In the genomic region with DNA sequence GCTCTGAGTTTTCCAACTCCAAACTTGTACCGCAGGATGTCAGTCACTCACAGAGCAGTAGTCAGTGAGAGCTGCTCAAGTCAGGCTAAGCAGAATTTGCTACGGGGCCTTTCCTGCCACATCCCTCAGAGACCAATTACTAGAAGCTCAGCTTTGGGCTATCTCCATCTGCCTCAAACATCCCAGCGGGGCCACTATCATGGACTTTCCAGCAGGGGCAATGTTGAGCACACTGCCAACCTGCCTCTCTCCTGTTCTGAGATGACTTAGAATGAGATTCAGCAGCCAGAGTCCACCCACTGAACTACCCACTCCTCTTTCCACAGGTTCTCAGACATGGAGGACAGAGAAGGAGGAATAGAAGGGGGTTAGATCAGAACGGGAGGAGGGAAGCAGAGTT, we compare ENCODE assay signal across 11 mouse cellular contexts. TPM values are rescaled to one million over a fixed set of nuclear protein-coding genes. Genes with fewer than 3 reads are reported as not detected.
DNase-seq lines count a peak whose midpoint lies in the region; ATAC-seq and TF ChIP-seq lines count a peak whose summit lies in the region.
"Had no signal": no experiment of that assay in that cellular context is flagged by ENCODE, and none has a peak within 500 bp of the region (broad histone marks: within the 10 kb centered on the region; RNA-seq: fewer than 3 reads in every experiment).

No protein-coding gene starts in this region.

- H3K27me3 ChIP-seq in forebrain, postnatal 0 days (ENCODE audit: insufficient read depth, low read length) = no peaks in the 10 kb centered on the region
- H3K27me3 ChIP-seq in forebrain, embryonic 14.5 days (replicated peaks; ENCODE audit: control insufficient read depth, insufficient read depth, low read length) = no peaks in the 10 kb centered on the region
- H3K27me3 ChIP-seq in neural tube, embryonic 11.5 days (ENCODE audit: control insufficient read depth, insufficient read depth, low read length) = no peaks in the 10 kb centered on the region
- no peaks in the 10 kb centered on the region for H3K27me3 ChIP-seq in neural tube, embryonic 15.5 days (replicated peaks)

- no peaks in the 10 kb centered on the region for H3K4me1 ChIP-seq in forebrain, postnatal 0 days (ENCODE audit: insufficient read depth)
- H3K4me1 ChIP-seq in forebrain, embryonic 14.5 days (ENCODE audit: control insufficient read depth, insufficient read depth, low read length) = no peaks in the 10 kb centered on the region
- H3K4me1 ChIP-seq in neural tube, embryonic 11.5 days (ENCODE audit: control insufficient read depth, insufficient read depth, low read length) = peaks cover 10% of the 10 kb centered on the region
- peaks cover 12% of the 10 kb centered on the region; the same call in 1 of the 2 replicates for H3K4me1 ChIP-seq in neural tube, embryonic 15.5 days

- H3K36me3 ChIP-seq in forebrain, postnatal 0 days (ENCODE audit: insufficient read depth) = peaks cover 33% of the 10 kb centered on the region
- peaks cover 51% of the 10 kb centered on the region for H3K36me3 ChIP-seq in forebrain, embryonic 14.5 days (ENCODE audit: control insufficient read depth, insufficient read depth, low read length)
- peaks cover 2% of the 10 kb centered on the region; the same call in 1 of the 2 replicates for H3K36me3 ChIP-seq in neural tube, embryonic 11.5 days (ENCODE audit: control insufficient read depth, insufficient read depth, low read length)
- H3K36me3 ChIP-seq in neural tube, embryonic 15.5 days = peaks cover 51% of the 10 kb centered on the region

- H3K9ac ChIP-seq in forebrain, postnatal 0 days = no peak overlapping the region
- H3K9ac ChIP-seq in forebrain, embryonic 14.5 days (ENCODE audit: low read length) = no peak overlapping the region
- no peak overlapping the region for H3K9ac ChIP-seq in neural tube, embryonic 11.5 days (ENCODE audit: low read length)
- no peak overlapping the region for H3K9ac ChIP-seq in neural tube, embryonic 15.5 days (replicated peaks)

- peak; percentile 60 for TF ChIP-seq CTCF in forebrain, postnatal 0 days (IDR thresholded peaks at IDR 0.05; ENCODE audit: low read depth)

- ATAC-seq in forebrain, postnatal 0 days = no peak
- no peak for ATAC-seq in forebrain, embryonic 14.5 days
- ATAC-seq in neural tube, embryonic 11.5 days (ENCODE audit: insufficient read depth, low FRiP score, low TSS enrichment) = no peak
- ATAC-seq in neural tube, embryonic 15.5 days (ENCODE audit: low FRiP score) = no peak
- ATAC-seq in hematopoietic stem cell, adult 5-6 weeks (replicated peaks in 1 of 2; ENCODE audit: insufficient read depth in 1 of 2, low FRiP score in 2 of 2, low TSS enrichment in 1 of 2, low read depth in 1 of 2, poor library complexity in 2 of 2, severe bottlenecking in 2 of 2) = peak; percentile 35 to 44; a peak in 2 of 4 replicates

- H3K9me3 ChIP-seq in forebrain, postnatal 0 days (ENCODE audit: low read length) = no peaks in the 10 kb centered on the region
- no peaks in the 10 kb centered on the region for H3K9me3 ChIP-seq in forebrain, embryonic 14.5 days (replicated peaks; ENCODE audit: control insufficient read depth, low read length)
- no peaks in the 10 kb centered on the region for H3K9me3 ChIP-seq in neural tube, embryonic 11.5 days (ENCODE audit: control insufficient read depth, low read length)
- H3K9me3 ChIP-seq in neural tube, embryonic 15.5 days (replicated peaks) = no peaks in the 10 kb centered on the region

- no peak for DNase-seq in forebrain, postnatal 0 days
- no peak for DNase-seq in forebrain, embryonic 14.5 days (ENCODE audit: low spot score)
- DNase-seq in neural tube, embryonic 11.5 days (ENCODE audit: low spot score) = peak; percentile 47
- no peak for DNase-seq in urinary bladder, postnatal 25 days (ENCODE audit: low spot score)
- DNase-seq in left cerebral cortex, postnatal 36 days (ENCODE audit: low spot score in 2 of 2) = no peak
- DNase-seq in left cerebral cortex, postnatal 4 days = no peak
- DNase-seq: cerebellum, adult 9-10 months; gastrocnemius, postnatal 25 days; spleen, adult 18-20 months had no signal

- no peak overlapping the region for H3K27ac ChIP-seq in forebrain, postnatal 0 days (ENCODE audit: low read depth, low read length)
- no peak overlapping the region for H3K27ac ChIP-seq in forebrain, embryonic 14.5 days (ENCODE audit: low read depth, low read length)
- H3K27ac ChIP-seq in neural tube, embryonic 11.5 days (ENCODE audit: low read depth, low read length) = no peak overlapping the region
- H3K27ac ChIP-seq in neural tube, embryonic 15.5 days (replicated peaks) = no peak overlapping the region

- no peak overlapping the region for H3K4me3 ChIP-seq in forebrain, postnatal 0 days (ENCODE audit: low read depth, low read length)
- H3K4me3 ChIP-seq in forebrain, embryonic 14.5 days (ENCODE audit: low read depth, low read length) = no peak overlapping the region
- H3K4me3 ChIP-seq in neural tube, embryonic 11.5 days (ENCODE audit: low read depth, low read length) = no peak overlapping the region
- H3K4me3 ChIP-seq in neural tube, embryonic 15.5 days (replicated peaks) = no peak overlapping the region

- WGBS in forebrain, postnatal 0 days = 57% methylated on average over 4 of the region's 4 CpGs
- WGBS in forebrain, embryonic 14.5 days = 67% methylated on average over 4 of the region's 4 CpGs
- whole genome bisulfite sequencing in neural tube, embryonic 11.5 days = 68% methylated on average over 4 of the region's 4 CpGs
- 62% methylated on average over 4 of the region's 4 CpGs for WGBS in neural tube, embryonic 15.5 days

- intact Hi-C loops in left cerebral cortex, postnatal 36 days (cut with DNase I) = loop anchor here (10.0 kb wide), 1 partner anchor 209 kb away; the partner anchor contains the start of genes Decr2 and Nme4
- intact Hi-C loops in left cerebral cortex, postnatal 4 days (cut with DNase I) = no loop called here

- no peak overlapping the region for H3K4me2 ChIP-seq in forebrain, postnatal 0 days (ENCODE audit: low read depth)
- H3K4me2 ChIP-seq in forebrain, embryonic 14.5 days (ENCODE audit: low read length) = no peak overlapping the region
- no peak overlapping the region for H3K4me2 ChIP-seq in neural tube, embryonic 11.5 days (ENCODE audit: low read depth)
- H3K4me2 ChIP-seq in neural tube, embryonic 15.5 days = no peak overlapping the region

RNA-seq across cellular contexts. Expression of gene Wfikkn1, which starts 5.0 kb away (rescaled TPM):
- 0.23 and 1.5 TPM in 2 replicates for total RNA-seq in forebrain, postnatal 0 days (2014; rRNA removed)
- 0.28 and 0.29 TPM in 2 replicates for polyA plus RNA-seq in forebrain, postnatal 0 days (2015; fragmentation: Nextera tagmentation; extraction: Ambion mirVana)
- polyA plus RNA-seq in forebrain, embryonic 14.5 days (2014; fragmentation: Nextera tagmentation; extraction: Ambion mirVana) = 0.36 and 0.47 TPM in 2 replicates
- polyA plus RNA-seq in neural tube, embryonic 11.5 days (2014; fragmentation: Nextera tagmentation; extraction: Ambion mirVana) = 1.2 and 1.7 TPM in 2 replicates
- 0.47 and 0.52 TPM in 2 replicates for polyA plus RNA-seq in neural tube, embryonic 15.5 days (2015; fragmentation: Nextera tagmentation; extraction: Ambion mirVana)
- 0.79 and 1.1 TPM in 2 replicates for total RNA-seq in hematopoietic stem cell, adult 5-6 weeks (2017)
- 1 to 10 TPM; 1.4 to 1.5 TPM for total RNA-seq in left cerebral cortex, postnatal 36 days (2021)
- 1 to 10 TPM; 1.3 to 2.2 TPM for total RNA-seq in left cerebral cortex, postnatal 4 days (2021)

RNA-seq across cellular contexts. Expression of gene Mettl26, which starts 10.8 kb away (rescaled TPM):
- total RNA-seq in forebrain, postnatal 0 days (2014; rRNA removed) = 37.0 and 41.7 TPM in 2 replicates
- polyA plus RNA-seq in forebrain, postnatal 0 days (2015; fragmentation: Nextera tagmentation; extraction: Ambion mirVana) = 43.1 and 62.2 TPM in 2 replicates
- 60.5 and 66.0 TPM in 2 replicates for polyA plus RNA-seq in forebrain, embryonic 14.5 days (2014; fragmentation: Nextera tagmentation; extraction: Ambion mirVana)
- 57.8 and 58.8 TPM in 2 replicates for polyA plus RNA-seq in neural tube, embryonic 11.5 days (2014; fragmentation: Nextera tagmentation; extraction: Ambion mirVana)
- polyA plus RNA-seq in neural tube, embryonic 15.5 days (2015; fragmentation: Nextera tagmentation; extraction: Ambion mirVana) = 64.9 and 65.4 TPM in 2 replicates
- total RNA-seq in hematopoietic stem cell, adult 5-6 weeks (2017) = 20.1 and 35.2 TPM in 2 replicates
- total RNA-seq in left cerebral cortex, postnatal 36 days (2021) = 10 to 100 TPM; 33.3 to 36.4 TPM
- total RNA-seq in left cerebral cortex, postnatal 4 days (2021) = 10 to 100 TPM; 24.1 to 25.8 TPM

RNA-seq across cellular contexts. Expression of gene Mcrip2, which starts 17.1 kb away (rescaled TPM):
- total RNA-seq in forebrain, postnatal 0 days (2014; rRNA removed) = 10.3 and 16.5 TPM in 2 replicates
- 32.5 and 37.1 TPM in 2 replicates for polyA plus RNA-seq in forebrain, postnatal 0 days (2015; fragmentation: Nextera tagmentation; extraction: Ambion mirVana)
- polyA plus RNA-seq in forebrain, embryonic 14.5 days (2014; fragmentation: Nextera tagmentation; extraction: Ambion mirVana) = 15.9 and 17.0 TPM in 2 replicates
- polyA plus RNA-seq in neural tube, embryonic 11.5 days (2014; fragmentation: Nextera tagmentation; extraction: Ambion mirVana) = 8.2 and 8.7 TPM in 2 replicates
- 30.3 and 30.7 TPM in 2 replicates for polyA plus RNA-seq in neural tube, embryonic 15.5 days (2015; fragmentation: Nextera tagmentation; extraction: Ambion mirVana)
- 7.3 and 13.5 TPM in 2 replicates for total RNA-seq in hematopoietic stem cell, adult 5-6 weeks (2017)
- 10 to 100 TPM; 23.5 to 29.8 TPM for total RNA-seq in left cerebral cortex, postnatal 36 days (2021)
- total RNA-seq in left cerebral cortex, postnatal 4 days (2021) = 10 to 100 TPM; 16.7 to 18.3 TPM

RNA-seq across cellular contexts. Expression of gene Wdr90, which starts 24.3 kb away (rescaled TPM):
- total RNA-seq in forebrain, postnatal 0 days (2014; rRNA removed) = 29.8 and 40.2 TPM in 2 replicates
- 8.0 and 13.2 TPM in 2 replicates for polyA plus RNA-seq in forebrain, postnatal 0 days (2015; fragmentation: Nextera tagmentation; extraction: Ambion mirVana)
- polyA plus RNA-seq in forebrain, embryonic 14.5 days (2014; fragmentation: Nextera tagmentation; extraction: Ambion mirVana) = 11.6 and 12.2 TPM in 2 replicates
- 17.8 and 20.3 TPM in 2 replicates for polyA plus RNA-seq in neural tube, embryonic 11.5 days (2014; fragmentation: Nextera tagmentation; extraction: Ambion mirVana)
- polyA plus RNA-seq in neural tube, embryonic 15.5 days (2015; fragmentation: Nextera tagmentation; extraction: Ambion mirVana) = 15.5 and 18.1 TPM in 2 replicates
- total RNA-seq in hematopoietic stem cell, adult 5-6 weeks (2017) = 13.0 and 13.6 TPM in 2 replicates
- total RNA-seq in left cerebral cortex, postnatal 36 days (2021) = 10 to 100 TPM; 21.2 to 36.6 TPM
- total RNA-seq in left cerebral cortex, postnatal 4 days (2021) = 10 to 100 TPM; 37.4 to 39.4 TPM

RNA-seq across cellular contexts. Expression of gene Rab40c, which starts 33.9 kb away (rescaled TPM):
- total RNA-seq in forebrain, postnatal 0 days (2014; rRNA removed) = 30.9 and 31.4 TPM in 2 replicates
- 40.3 and 46.1 TPM in 2 replicates for polyA plus RNA-seq in forebrain, postnatal 0 days (2015; fragmentation: Nextera tagmentation; extraction: Ambion mirVana)
- 31.6 and 33.3 TPM in 2 replicates for polyA plus RNA-seq in forebrain, embryonic 14.5 days (2014; fragmentation: Nextera tagmentation; extraction: Ambion mirVana)
- polyA plus RNA-seq in neural tube, embryonic 11.5 days (2014; fragmentation: Nextera tagmentation; extraction: Ambion mirVana) = 23.6 and 25.9 TPM in 2 replicates
- 46.2 and 50.5 TPM in 2 replicates for polyA plus RNA-seq in neural tube, embryonic 15.5 days (2015; fragmentation: Nextera tagmentation; extraction: Ambion mirVana)
- total RNA-seq in hematopoietic stem cell, adult 5-6 weeks (2017) = 12.3 and 17.1 TPM in 2 replicates
- 10 to 100 TPM; 46.1 to 58.0 TPM for total RNA-seq in left cerebral cortex, postnatal 36 days (2021)
- 10 to 100 TPM; 47.0 to 47.2 TPM for total RNA-seq in left cerebral cortex, postnatal 4 days (2021)

Comparison
In these comparisons a context has a peak if more than half of its experiments do, and no peak if none do; other contexts are left out.
1. ATAC-seq: peak in hematopoietic stem cell, adult 5-6 weeks (2 of 2); none in forebrain, postnatal 0 days (single experiment), forebrain, embryonic 14.5 days (single experiment), neural tube, embryonic 11.5 days (single experiment) and neural tube, embryonic 15.5 days (single experiment).